Mouse (Mus musculus) stomach, embryonic 16.5 days (tissue): ENCODE measurements around the gene Cd72. TPM values are rescaled to one million over a fixed set of nuclear protein-coding genes. Genes with fewer than 3 reads are reported as not detected.

Experiments used
- ATAC-seq: fragments of 200-750 bp; cut with Nextera tagmentation; 2 replicates; pipeline ENCODE4 v1.8.0; 2017; ENCODE audit warnings: moderate number of reproducible peaks, moderate TSS enrichment; ENCODE audit not compliant: insufficient read depth, low FRiP score
- H3K27ac ChIP-seq: fragments of 300-500 bp; sonication (generic); 2 replicates; pipeline ENCODE4 v1.5.1; 2014; ENCODE audit warnings: low read length
- H3K27me3 ChIP-seq: fragments of 300-500 bp; sonication (generic); 2 replicates; pipeline ENCODE4 v1.6.1; 2014; ENCODE audit warnings: low read length, control low read depth, mixed read lengths; ENCODE audit not compliant: control insufficient read depth, insufficient read depth
- H3K36me3 ChIP-seq: fragments of 300-500 bp; sonication (generic); 2 replicates; pipeline ENCODE4 v1.6.1; 2014; ENCODE audit warnings: low read length; ENCODE audit not compliant: control insufficient read depth, insufficient read depth
- H3K4me1 ChIP-seq: fragments of 300-500 bp; sonication (generic); 2 replicates; pipeline ENCODE4 v1.6.1; 2014; ENCODE audit warnings: low read length, control low read depth, mixed read lengths; ENCODE audit not compliant: control insufficient read depth, insufficient read depth
- H3K4me2 ChIP-seq: fragments of 300-500 bp; sonication (generic); 2 replicates; pipeline ENCODE4 v1.6.1; 2014; ENCODE audit warnings: low read depth, low read length, mixed read lengths
- H3K4me3 ChIP-seq: fragments of 300-500 bp; sonication (generic); replicated peaks from 2 replicates; pipeline ENCODE4 v1.5.1; 2014; ENCODE audit warnings: mild to moderate bottlenecking, low read length
- H3K9ac ChIP-seq: fragments of 300-500 bp; sonication (generic); 2 replicates; pipeline ENCODE4 v1.6.1; 2014; ENCODE audit warnings: low read length
- H3K9me3 ChIP-seq: fragments of 300-500 bp; sonication (generic); replicated peaks from 2 replicates; pipeline ENCODE4 v1.6.1; 2016; ENCODE audit warnings: low read length, control low read depth; ENCODE audit not compliant: control insufficient read depth
- WGBS: fragments of 180-500 bp; shearing (Covaris S2); extraction: QIAGEN DNeasy Blood & Tissue Kit; methylation state at CpG from one replicate; pipeline ENCODE4 v1.1.7; 2014; 5-methylcytosine and 5-hydroxymethylcytosine counted together
- polyA plus RNA-seq: library from polyadenylated mRNA; unstranded; fragments of >200 nt; fragmentation: Nextera tagmentation; extraction: Ambion mirVana; gene quantifications from 2 replicates; pipeline ENCODE4 v1.2.1, GENCODE M21; 2015

The Cd72 gene
- polyA plus RNA-seq, 1 experiment from 2014 or later = 3.5 TPM

- Histone ChIP-seq H3K36me3 (peaks cover 19% of the 10 kb centered on the region), H3K9me3 (no peaks in the 10 kb centered on the region), H3K27ac (no peak overlapping the region), H3K4me3 (no peak overlapping the region), H3K9ac (no peak overlapping the region), H3K4me1 (peaks cover 11% of the 10 kb centered on the region; the same call in 1 of the 2 replicates), H3K4me2 (no peak overlapping the region), H3K27me3 (peaks cover 6% of the 10 kb centered on the region; the same call in 1 of the 2 replicates)
- WGBS = 70% methylated on average over 10 of the region's 10 CpGs
- ATAC-seq = no peak
Measured at GRCm38 (mm10) chr4:43426487-43426886, 27.9 kb downstream of the Cd72 start.

DNA sequence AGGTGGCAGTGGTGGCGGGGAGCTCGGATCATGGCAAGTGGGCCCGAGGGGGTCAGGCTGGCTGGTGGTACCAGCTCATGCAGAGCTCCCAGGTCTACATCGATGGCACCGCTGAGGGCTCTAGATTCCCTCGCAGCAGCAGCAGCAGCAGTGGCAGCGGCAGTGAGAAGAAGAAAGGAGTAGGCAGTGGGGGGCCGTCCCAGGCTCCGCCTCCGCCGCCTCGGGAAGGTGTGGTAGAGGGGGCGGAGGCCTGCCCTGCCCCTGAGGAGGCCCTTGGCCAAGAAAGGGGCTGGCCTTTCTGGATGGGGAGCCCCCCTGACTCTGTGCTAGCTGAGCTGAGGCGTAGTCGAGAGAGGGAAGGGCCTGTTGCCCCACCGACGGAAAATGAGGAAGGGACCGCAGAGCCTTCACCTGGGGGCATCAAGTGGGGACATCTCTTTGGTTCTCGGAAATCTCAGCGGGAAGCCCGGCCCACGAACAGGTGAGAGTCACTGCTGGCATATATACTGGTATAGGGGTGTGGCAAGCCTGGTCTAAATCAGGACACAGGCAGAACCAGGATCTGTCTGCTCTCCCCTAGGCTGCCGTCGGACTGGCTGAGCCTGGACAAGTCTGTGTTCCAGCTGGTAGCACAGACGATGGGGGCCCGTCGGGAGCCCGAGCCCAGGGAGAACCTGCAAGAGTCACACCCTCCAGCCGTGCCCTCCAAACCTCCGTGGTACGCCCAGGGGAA is 28.6 kb downstream of the Cd72 start:
- Histone ChIP-seq H3K27ac (no peak overlapping the region), H3K4me3 (peak overlapping the region; percentile 12; the same call in 1 of the 2 replicates), H3K9ac (peak overlapping the region; percentile 14; the same call in 1 of the 2 replicates), H3K27me3 (peaks cover 6% of the 10 kb centered on the region; the same call in 1 of the 2 replicates), H3K9me3 (no peaks in the 10 kb centered on the region), H3K36me3 (peaks cover 19% of the 10 kb centered on the region), H3K4me2 (peak overlapping the region; percentile 28), H3K4me1 (peaks cover 11% of the 10 kb centered on the region; the same call in 1 of the 2 replicates)
- ATAC-seq = peak; percentile 46
- 34% methylated on average over 31 of the region's 31 CpGs for WGBS

DNA sequence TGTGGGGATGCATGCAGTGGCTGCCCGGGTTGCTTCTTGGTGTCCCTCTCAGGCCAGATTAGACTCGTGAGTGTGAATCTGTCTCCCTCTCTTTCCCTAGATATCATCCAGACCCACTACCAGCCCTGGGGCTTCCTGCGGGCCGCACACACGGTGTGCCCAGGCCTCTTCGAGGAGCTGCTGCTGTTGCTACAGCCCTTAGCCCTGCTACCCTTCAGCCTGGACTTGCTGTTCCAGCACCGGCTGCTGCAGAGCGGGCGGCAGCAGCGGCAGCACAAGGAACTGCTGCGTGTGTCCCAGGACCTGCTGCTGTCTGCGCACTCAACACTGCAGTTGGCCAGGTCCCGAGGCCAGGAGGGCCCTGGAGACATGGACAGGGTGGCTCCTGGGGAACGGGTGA is 29.2 kb downstream of the Cd72 start:
- Histone ChIP-seq H3K27ac (no peak overlapping the region), H3K4me2 (peak overlapping the region; percentile 28; the same call in 1 of the 2 replicates), H3K4me3 (0 out of 2 replicates have a peak overlapping the region, but pooled peaks have one; percentile 12), H3K27me3 (peaks cover 6% of the 10 kb centered on the region; the same call in 1 of the 2 replicates), H3K9me3 (no peaks in the 10 kb centered on the region), H3K4me1 (peaks cover 12% of the 10 kb centered on the region), H3K9ac (0 out of 2 replicates have a peak overlapping the region, but pooled peaks have one; percentile 14), H3K36me3 (peaks cover 19% of the 10 kb centered on the region)
- no peak for ATAC-seq
- 42% methylated on average over 14 of the region's 14 CpGs for WGBS

DNA sequence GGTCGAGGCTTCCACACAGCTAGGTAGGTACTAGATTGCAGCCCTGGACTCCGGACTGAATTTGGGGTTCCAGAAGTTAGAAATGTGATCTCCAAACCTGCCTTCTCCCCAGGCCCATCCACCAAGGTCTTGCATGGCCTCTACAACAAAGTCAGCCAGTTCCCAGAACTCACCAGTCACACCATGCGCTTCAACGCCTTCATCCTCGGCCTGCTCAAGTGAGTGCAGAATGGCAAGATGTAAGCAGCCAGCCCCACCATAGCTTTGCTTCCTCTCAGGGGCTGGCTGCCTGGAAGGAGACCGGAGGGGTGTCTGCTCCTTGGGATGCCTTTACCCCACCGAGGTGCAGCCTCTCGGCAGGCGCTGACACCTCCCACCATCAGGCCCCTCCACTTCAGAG is 30.4 kb downstream of the Cd72 start:
- Histone ChIP-seq H3K4me2 (no peak overlapping the region), H3K4me1 (peaks cover 17% of the 10 kb centered on the region), H3K4me3 (no peak overlapping the region), H3K9me3 (no peaks in the 10 kb centered on the region), H3K9ac (no peak overlapping the region), H3K27me3 (peaks cover 6% of the 10 kb centered on the region; the same call in 1 of the 2 replicates), H3K36me3 (peaks cover 19% of the 10 kb centered on the region), H3K27ac (no peak overlapping the region)
- no peak for ATAC-seq
- 84% methylated on average over 9 of the region's 9 CpGs for WGBS

DNA sequence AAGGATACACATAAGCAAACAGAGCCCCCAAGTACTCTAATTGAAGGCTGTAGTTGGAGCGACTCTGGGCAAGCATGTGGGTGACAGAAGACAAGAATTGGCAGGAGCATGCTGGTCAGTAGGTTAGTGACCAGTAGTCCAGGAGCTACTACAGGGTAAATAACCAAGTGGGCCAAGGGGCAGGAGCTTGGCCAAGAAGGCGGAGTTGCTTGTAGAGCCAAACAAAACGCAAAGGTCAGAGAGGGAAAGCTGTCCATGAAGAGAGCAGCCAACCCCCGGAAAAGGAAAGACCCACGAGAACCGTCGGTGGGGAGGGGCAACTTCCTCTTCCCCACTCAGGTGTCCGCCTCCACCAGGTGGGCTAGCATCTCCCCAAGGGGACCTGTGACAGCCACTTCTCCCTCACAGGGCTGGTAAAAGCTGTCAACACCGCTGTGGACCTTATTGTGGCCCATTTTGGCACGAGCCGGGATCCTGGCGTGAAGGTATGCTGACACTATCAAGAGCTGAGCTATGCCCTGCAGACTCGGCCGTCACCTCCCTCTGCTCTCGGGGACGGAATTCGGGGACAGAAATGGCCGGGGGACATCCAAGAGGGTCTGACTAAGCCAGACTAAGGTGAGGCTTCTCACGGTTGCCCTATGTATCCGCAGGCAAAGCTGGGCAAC is 31.0 kb downstream of the Cd72 start:
- no peak overlapping the region for H3K4me3 ChIP-seq
- H3K4me1 ChIP-seq = peaks cover 10% of the 10 kb centered on the region; the same call in 1 of the 2 replicates
- no peak overlapping the region for H3K4me2 ChIP-seq
- no peaks in the 10 kb centered on the region for H3K9me3 ChIP-seq
- no peak overlapping the region for H3K9ac ChIP-seq
- H3K27ac ChIP-seq = no peak overlapping the region
- no peak for ATAC-seq
- peaks cover 19% of the 10 kb centered on the region for H3K36me3 ChIP-seq
- 85% methylated on average over 20 of the region's 20 CpGs for WGBS
- peaks cover 6% of the 10 kb centered on the region; the same call in 1 of the 2 replicates for H3K27me3 ChIP-seq

GRCm38 (mm10) chr4:43421632-43422240 is 32.7 kb downstream of the Cd72 start:
- 77% methylated on average over 28 of the region's 28 CpGs for WGBS
- Histone ChIP-seq H3K9ac (no peak overlapping the region), H3K4me1 (peaks cover 14% of the 10 kb centered on the region; the same call in 1 of the 2 replicates), H3K4me2 (no peak overlapping the region), H3K36me3 (peaks cover 18% of the 10 kb centered on the region), H3K27ac (no peak overlapping the region), H3K9me3 (no peaks in the 10 kb centered on the region), H3K4me3 (no peak overlapping the region), H3K27me3 (peaks cover 3% of the 10 kb centered on the region; the same call in 1 of the 2 replicates)
- no peak for ATAC-seq

DNA sequence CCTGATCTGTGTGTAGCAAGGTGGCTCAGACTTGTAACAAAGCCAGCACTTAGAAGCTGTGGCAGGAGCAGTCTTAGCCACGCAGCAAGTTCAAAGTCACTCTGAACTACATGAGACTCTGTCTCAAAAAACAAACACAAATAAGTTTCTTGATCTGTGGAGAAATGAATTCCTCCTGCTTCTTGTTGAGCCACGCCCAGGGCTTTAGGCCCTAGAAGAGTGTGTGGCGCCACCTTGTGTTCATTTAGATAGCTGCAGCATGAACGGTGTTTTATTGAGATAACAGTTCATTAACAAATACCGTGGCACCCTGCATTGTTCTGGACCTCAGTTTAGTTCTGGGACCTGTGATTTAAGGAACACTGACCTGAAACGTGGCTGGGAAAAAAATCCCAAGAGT is 34.1 kb downstream of the Cd72 start:
- H3K4me1 ChIP-seq = peaks cover 10% of the 10 kb centered on the region; the same call in 1 of the 2 replicates
- ATAC-seq = peak; percentile 19; the same call in 1 of the 2 replicates
- peak overlapping the region; percentile 34; the same call in 1 of the 2 replicates for H3K27ac ChIP-seq
- no peak overlapping the region for H3K9ac ChIP-seq
- no peaks in the 10 kb centered on the region for H3K9me3 ChIP-seq
- no peak overlapping the region for H3K4me3 ChIP-seq
- H3K27me3 ChIP-seq = no peaks in the 10 kb centered on the region
- WGBS = 3% methylated on average over 6 of the region's 6 CpGs
- H3K4me2 ChIP-seq = no peak overlapping the region
- H3K36me3 ChIP-seq = peaks cover 21% of the 10 kb centered on the region; the same call in 1 of the 2 replicates

- no peaks in the 10 kb centered on the region for H3K27me3 ChIP-seq
- no peak for ATAC-seq
- peaks cover 10% of the 10 kb centered on the region; the same call in 1 of the 2 replicates for H3K4me1 ChIP-seq
- H3K27ac ChIP-seq = peak overlapping the region; percentile 34
- H3K4me3 ChIP-seq = no peak overlapping the region
- peaks cover 21% of the 10 kb centered on the region; the same call in 1 of the 2 replicates for H3K36me3 ChIP-seq
- 64% methylated on average over 9 of the region's 9 CpGs for WGBS
- no peak overlapping the region for H3K4me2 ChIP-seq
- no peak overlapping the region for H3K9ac ChIP-seq
- no peaks in the 10 kb centered on the region for H3K9me3 ChIP-seq
Measured at GRCm38 (mm10) chr4:43419801-43420281, 34.6 kb downstream of the Cd72 start.
